Mouse (Mus musculus) lung, postnatal 0 days (tissue): ENCODE results near the gene Gm42372. TPM values are rescaled to one million over a fixed set of nuclear protein-coding genes. Genes with fewer than 3 reads are reported as not detected.
A peak's percentile ranks its signal among the peaks of the same experiment; 100 is the strongest.

Experiments
- ATAC-seq: fragments of 200-750 bp; cut with Nextera tagmentation; 2 replicates; pipeline ENCODE4 v1.8.0; 2017; ENCODE audit warnings: moderate library complexity
- DNase-seq: peaks from one replicate; pipeline ENCODE4 v3.0.0-alpha.2; 2016; ENCODE audit warnings: low spot score
- H3K27ac ChIP-seq: fragments of 300-500 bp; sonication (generic); 2 replicates; pipeline ENCODE4 v1.5.1; 2014; ENCODE audit warnings: antibody characterized with exemption, mild to moderate bottlenecking, low read length, mixed read lengths
- H3K27me3 ChIP-seq: fragments of 300-500 bp; sonication (generic); replicated peaks from 2 replicates; pipeline ENCODE4 v1.6.1; 2014; ENCODE audit warnings: low read length, mixed read lengths; ENCODE audit not compliant: insufficient read depth
- H3K36me3 ChIP-seq: fragments of 300-500 bp; sonication (generic); 2 replicates; pipeline ENCODE4 v1.6.1; 2014; ENCODE audit warnings: low read length, mixed read lengths; ENCODE audit not compliant: insufficient read depth
- H3K4me1 ChIP-seq: fragments of 300-500 bp; sonication (generic); 2 replicates; pipeline ENCODE4 v1.6.1; 2014; ENCODE audit warnings: antibody characterized with exemption, low read depth, low read length, mixed read lengths; ENCODE audit not compliant: insufficient read depth
- H3K4me2 ChIP-seq: fragments of 300-500 bp; sonication (generic); replicated peaks from 2 replicates; pipeline ENCODE4 v1.6.1; 2014; ENCODE audit warnings: low read depth, mild to moderate bottlenecking, low read length, moderate library complexity, mixed read lengths
- H3K4me3 ChIP-seq: fragments of 300-500 bp; sonication (generic); 2 replicates; pipeline ENCODE4 v1.5.1; 2014; ENCODE audit warnings: low read depth, low read length
- H3K9ac ChIP-seq: fragments of 300-500 bp; sonication (generic); replicated peaks from 2 replicates; pipeline ENCODE4 v1.6.1; 2014; ENCODE audit warnings: low read depth, mild to moderate bottlenecking
- H3K9me3 ChIP-seq: fragments of 300-500 bp; sonication (generic); 2 replicates; pipeline ENCODE4 v1.6.1; 2016; ENCODE audit warnings: low read length, mixed read lengths
- CTCF ChIP-seq: IDR thresholded peaks from 2 replicates; pipeline ENCODE4 v1.5.1; 2016; ENCODE audit warnings: antibody characterized with exemption, mild to moderate bottlenecking
- EP300 ChIP-seq: IDR thresholded peaks from 2 replicates; pipeline ENCODE4 v1.6.1; 2016; ENCODE audit warnings: antibody characterized with exemption, mild to moderate bottlenecking, control low read depth
- WGBS: fragments of 180-500 bp; shearing (Covaris S2); extraction: QIAGEN DNeasy Blood & Tissue Kit; methylation state at CpG from one replicate; pipeline ENCODE4 v1.1.7; 2014; 5-methylcytosine and 5-hydroxymethylcytosine counted together
- polyA plus RNA-seq: library from polyadenylated mRNA; unstranded; fragments of >200 nt; fragmentation: Nextera tagmentation; extraction: Ambion mirVana; gene quantifications from 2 replicates; pipeline ENCODE4 v1.2.1, GENCODE M21; 2015

Gene Gm42372
- polyA plus RNA-seq, 1 experiment from 2014 or later = 0.04 TPM

GRCm38 (mm10) chr7:17022176-17022575, 39.3 kb downstream of the Gm42372 start:
- WGBS = 95% methylated on average over 15 of the region's 15 CpGs
- Histone ChIP-seq H3K9me3 (no peaks in the 10 kb centered on the region), H3K9ac (no peak overlapping the region), H3K4me3 (no peak overlapping the region), H3K36me3 (0 out of 2 replicates have a peak, but pooled peaks cover 5% of the 10 kb centered on the region), H3K4me1 (peaks cover 33% of the 10 kb centered on the region), H3K27me3 (no peaks in the 10 kb centered on the region), H3K4me2 (no peak overlapping the region), H3K27ac (no peak overlapping the region)
- ATAC-seq (no peak), DNase-seq (no peak)
- TF ChIP-seq EP300 = no peak

- Histone ChIP-seq H3K9ac (peak overlapping the region; percentile 33), H3K36me3 (0 out of 2 replicates have a peak, but pooled peaks cover 5% of the 10 kb centered on the region), H3K27ac (peak overlapping the region; percentile 89), H3K9me3 (no peaks in the 10 kb centered on the region), H3K4me1 (peaks cover 33% of the 10 kb centered on the region), H3K4me3 (no peak overlapping the region), H3K4me2 (no peak overlapping the region), H3K27me3 (no peaks in the 10 kb centered on the region)
- ATAC-seq (no peak), DNase-seq (no peak)
- TF ChIP-seq EP300 (no peak), CTCF (no peak)
- 40% methylated on average over 4 of the region's 4 CpGs for WGBS
Observed at GRCm38 (mm10) chr7:17023701-17024100, 40.8 kb downstream of the Gm42372 start.

GRCm38 (mm10) chr7:17024141-17024540, 41.3 kb downstream of the Gm42372 start:
- Histone ChIP-seq H3K27ac (peak overlapping the region; percentile 89), H3K4me2 (peak overlapping the region; percentile 28; the same call in 1 of the 2 replicates), H3K4me3 (no peak overlapping the region), H3K4me1 (peaks cover 33% of the 10 kb centered on the region), H3K9ac (peak overlapping the region; percentile 33), H3K27me3 (no peaks in the 10 kb centered on the region), H3K36me3 (0 out of 2 replicates have a peak, but pooled peaks cover 5% of the 10 kb centered on the region), H3K9me3 (no peaks in the 10 kb centered on the region)
- 52% methylated on average over 6 of the region's 6 CpGs for WGBS
- DNase-seq = peak; percentile 94
- ATAC-seq = peak; percentile 63
- TF ChIP-seq CTCF (no peak), EP300 (peak; percentile 60; the same call in 1 of the 2 replicates)

GRCm38 (mm10) chr7:17024814-17025504, 42.1 kb downstream of the Gm42372 start:
- ATAC-seq = no peak
- H3K4me3 ChIP-seq = no peak overlapping the region; the same call in 1 of the 2 replicates
- H3K9ac ChIP-seq = peak overlapping the region; percentile 23; the same call in 1 of the 2 replicates
- peak; percentile 46 for DNase-seq
- H3K27me3 ChIP-seq = no peaks in the 10 kb centered on the region
- 0 out of 2 replicates have a peak, but pooled peaks cover 5% of the 10 kb centered on the region for H3K36me3 ChIP-seq
- TF ChIP-seq CTCF (no peak), EP300 (no peak)
- 52% methylated on average over 10 of the region's 10 CpGs for whole genome bisulfite sequencing
- peak overlapping the region; percentile 89 for H3K27ac ChIP-seq
- H3K4me2 ChIP-seq = peak overlapping the region; percentile 28; the same call in 1 of the 2 replicates
- peaks cover 33% of the 10 kb centered on the region for H3K4me1 ChIP-seq
- no peaks in the 10 kb centered on the region for H3K9me3 ChIP-seq

GRCm38 (mm10) chr7:17025505-17025894, 42.6 kb downstream of the Gm42372 start:
- no peaks in the 10 kb centered on the region for H3K27me3 ChIP-seq
- WGBS = 38% methylated on average over 4 of the region's 4 CpGs
- no peak for DNase-seq
- ATAC-seq = no peak
- H3K4me3 ChIP-seq = no peak overlapping the region
- H3K4me1 ChIP-seq = peaks cover 33% of the 10 kb centered on the region
- TF ChIP-seq CTCF (no peak), EP300 (no peak)
- no peak overlapping the region for H3K9ac ChIP-seq
- no peaks in the 10 kb centered on the region for H3K9me3 ChIP-seq
- 0 out of 2 replicates have a peak, but pooled peaks cover 5% of the 10 kb centered on the region for H3K36me3 ChIP-seq
- H3K4me2 ChIP-seq = no peak overlapping the region
- peak overlapping the region; percentile 89 for H3K27ac ChIP-seq

- H3K4me1 ChIP-seq = peaks cover 33% of the 10 kb centered on the region
Observed at GRCm38 (mm10) chr7:17025896-17026622, 43.2 kb downstream of the Gm42372 start.

More at GRCm38 (mm10) chr7:17025896-17026622, 43.2 kb downstream of the Gm42372 start:
- DNase-seq (no peak), ATAC-seq (no peak)
- no peak overlapping the region for H3K4me2 ChIP-seq
- no peaks in the 10 kb centered on the region for H3K9me3 ChIP-seq
- TF ChIP-seq EP300 (no peak), CTCF (no peak)
- 71% methylated on average over 9 of the region's 9 CpGs for WGBS
- H3K27ac ChIP-seq = no peak overlapping the region
- no peak overlapping the region for H3K9ac ChIP-seq
- no peaks in the 10 kb centered on the region for H3K27me3 ChIP-seq
- H3K4me3 ChIP-seq = no peak overlapping the region
- 0 out of 2 replicates have a peak, but pooled peaks cover 6% of the 10 kb centered on the region for H3K36me3 ChIP-seq
